Mouse (Mus musculus): ENCODE measurements at regions not wholly inside any gene's neighbourhood (a gene's known extent, or its start where the extent isn't known, plus 50 kb on each side); places are given as distances from the start of the nearest gene placed in this dataset.
"Not testable (repeated sequence)": the region's sequence is repeated elsewhere in the genome, so short reads cannot be mapped to it uniquely, and the experiment has no call there.

DNA sequence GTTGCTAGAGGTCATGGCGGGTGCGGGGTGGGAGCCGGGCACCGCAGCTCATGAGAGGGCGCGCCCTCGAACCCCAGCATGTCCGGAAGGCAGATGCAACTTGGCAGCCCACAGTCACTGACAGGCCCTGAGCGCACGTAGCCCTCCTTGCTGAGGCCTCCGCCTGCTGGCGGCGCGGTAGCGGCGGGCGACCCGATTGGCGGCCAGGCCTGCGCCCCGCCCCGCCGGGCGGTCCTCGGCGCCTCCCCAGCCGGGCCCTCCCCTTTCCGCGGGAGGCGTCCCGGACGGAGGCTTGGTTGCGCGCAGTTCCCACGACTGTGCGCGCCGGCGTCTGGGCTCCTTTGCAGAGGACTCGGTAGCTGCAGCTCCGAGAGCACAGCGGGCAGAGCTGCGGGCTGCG, 301.9 kb downstream of the Hpcal1 start:
- H3K9me3 ChIP-seq (ENCODE audit: low read length); H3K4me1 ChIP-seq (ENCODE audit: insufficient read depth, low read length); H3K27me3 ChIP-seq (ENCODE audit: insufficient read depth, low read length); H3K27ac ChIP-seq (ENCODE audit: low read length); H3K36me3 ChIP-seq (ENCODE audit: insufficient read depth, low read length): not testable (repeated sequence)
- under 1% methylated on average over 34 of the region's 44 CpGs for WGBS
- Histone ChIP-seq H3K9ac (replicated peaks; ENCODE audit: low read length) (peak overlapping the region; percentile 70), H3K4me2 (replicated peaks; ENCODE audit: low read depth, low read length) (peak overlapping the region; percentile 54), H3K4me3 (ENCODE audit: low read length) (peak overlapping the region; percentile 54)
- ATAC-seq (ENCODE audit: low FRiP score, low TSS enrichment) = peak; percentile 92

DNA sequence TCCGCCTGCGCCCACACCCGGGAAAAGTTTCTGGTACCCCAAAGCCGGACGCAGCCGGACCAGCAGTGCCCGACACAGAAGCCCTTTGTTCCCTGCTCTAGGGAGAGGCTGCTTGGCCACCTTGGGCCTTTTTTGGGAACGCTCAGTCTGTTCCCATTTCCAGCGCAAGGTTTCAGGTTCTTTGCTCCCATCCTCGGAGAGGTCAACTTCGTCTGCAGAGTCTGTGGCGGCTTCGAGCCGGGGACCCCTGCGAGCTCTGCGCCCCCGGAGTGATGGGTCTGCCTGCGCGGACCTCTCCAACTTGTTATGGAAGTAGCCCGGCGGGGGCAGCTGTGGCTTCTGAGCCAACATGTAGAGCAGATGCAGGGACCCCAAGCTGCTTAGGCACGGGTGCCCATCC, 302.7 kb downstream of the Hpcal1 start:
- H3K9ac ChIP-seq (replicated peaks; ENCODE audit: low read length) = peak overlapping the region; percentile 35; the same call in 1 of the 2 replicates
- ATAC-seq (ENCODE audit: low FRiP score, low TSS enrichment); H3K9me3 ChIP-seq (ENCODE audit: low read length); H3K36me3 ChIP-seq (ENCODE audit: insufficient read depth, low read length); H3K27ac ChIP-seq (ENCODE audit: low read length); H3K4me1 ChIP-seq (ENCODE audit: insufficient read depth, low read length); H3K27me3 ChIP-seq (ENCODE audit: insufficient read depth, low read length): not testable (repeated sequence)
- H3K4me3 ChIP-seq (ENCODE audit: low read length) = peak overlapping the region; percentile 54
- WGBS = 3% methylated on average over 18 of the region's 22 CpGs
- H3K4me2 ChIP-seq (replicated peaks; ENCODE audit: low read depth, low read length) = peak overlapping the region; percentile 54
